Mouse (Mus musculus) thymus, adult 18-20 months (tissue): ENCODE measurements at regions not wholly inside any gene's neighbourhood (a gene's known extent, or its start where the extent isn't known, plus 50 kb on each side); places are given as distances from the start of the nearest gene placed in this dataset.

Experiments
- DNase-seq, 2 experiments: peaks; one replicate each; pipeline ENCODE4 v3.0.0; 2022; ENCODE audit warnings: mixed read lengths in 2 of 2

DNA sequence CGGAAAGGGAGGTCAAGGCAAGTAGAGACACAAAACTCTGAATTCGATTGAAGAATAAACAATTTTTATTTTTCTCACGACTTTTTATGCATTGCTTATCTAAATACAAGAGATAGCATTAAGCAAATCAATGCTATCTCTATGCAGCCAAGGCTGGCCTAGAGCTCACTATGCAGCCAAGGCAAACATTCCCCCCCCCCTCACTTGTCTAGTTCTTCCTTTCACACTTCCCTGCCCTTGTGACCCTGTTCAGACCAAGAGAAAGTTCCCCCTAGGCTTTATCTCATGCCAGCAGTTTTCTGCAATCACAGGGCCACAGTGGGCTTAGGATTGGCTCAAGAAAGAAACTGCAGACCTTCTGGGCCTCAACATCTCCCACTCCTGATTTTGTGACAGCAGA is 417.9 kb upstream of the Rag2 start:
- DNase-seq: no peak

DNA sequence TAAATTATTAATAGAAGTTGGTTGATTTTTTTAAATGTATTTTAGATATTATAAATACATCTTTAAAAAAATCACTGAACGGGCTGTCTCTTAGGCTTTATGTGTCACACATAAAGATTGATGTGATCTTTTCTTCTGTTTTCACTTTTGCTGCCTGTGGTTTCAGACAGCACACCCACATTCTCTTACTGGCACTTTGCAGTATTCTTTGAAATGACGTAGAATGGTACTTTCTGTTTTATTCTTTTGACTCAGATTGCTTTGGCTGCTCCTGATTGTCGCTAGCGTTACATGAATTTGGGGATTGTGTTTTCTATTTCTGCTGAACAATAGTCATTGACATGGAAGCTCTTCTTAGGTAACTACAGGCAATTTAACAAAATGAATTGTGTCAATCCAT is 415.4 kb upstream of the Rag2 start:
- no peak for DNase-seq

GRCm38 (mm10) chr2:101220759-101221158 is 403.8 kb upstream of the Rag2 start:
- DNase-seq: no peak

- DNase-seq: no peak
These were observed 381.5 kb upstream of the Rag2 start for GRCm38 (mm10) chr2:101242983-101243382.

- no peak for DNase-seq
These were observed 377.4 kb upstream of the Rag2 start for GRCm38 (mm10) chr2:101247133-101247532.

GRCm38 (mm10) chr2:101252228-101252627 is 372.3 kb upstream of the Rag2 start:
- no peak for DNase-seq

- no peak for DNase-seq
These were observed 368.1 kb upstream of the Rag2 start for GRCm38 (mm10) chr2:101256464-101256863.

DNA sequence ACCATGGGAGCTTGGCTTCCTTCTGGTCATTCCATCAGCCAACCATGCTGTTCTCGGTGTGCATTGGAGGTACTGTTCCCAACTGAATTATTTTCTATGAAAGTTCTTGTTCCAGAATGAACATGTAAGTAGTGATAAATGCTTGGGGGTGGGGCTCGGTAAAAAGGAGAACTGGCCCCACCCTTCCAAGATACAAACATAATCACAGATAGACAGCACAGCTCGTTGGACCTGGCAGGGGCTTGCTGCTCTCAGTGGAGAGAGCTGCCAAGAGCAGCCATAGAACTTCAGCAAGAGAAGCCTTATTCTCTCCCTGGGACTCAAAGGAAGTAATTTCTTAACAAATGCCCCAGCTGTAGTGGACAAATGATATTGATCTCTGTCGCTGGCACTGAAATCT is 360.6 kb upstream of the Rag2 start:
- DNase-seq: no peak

DNA sequence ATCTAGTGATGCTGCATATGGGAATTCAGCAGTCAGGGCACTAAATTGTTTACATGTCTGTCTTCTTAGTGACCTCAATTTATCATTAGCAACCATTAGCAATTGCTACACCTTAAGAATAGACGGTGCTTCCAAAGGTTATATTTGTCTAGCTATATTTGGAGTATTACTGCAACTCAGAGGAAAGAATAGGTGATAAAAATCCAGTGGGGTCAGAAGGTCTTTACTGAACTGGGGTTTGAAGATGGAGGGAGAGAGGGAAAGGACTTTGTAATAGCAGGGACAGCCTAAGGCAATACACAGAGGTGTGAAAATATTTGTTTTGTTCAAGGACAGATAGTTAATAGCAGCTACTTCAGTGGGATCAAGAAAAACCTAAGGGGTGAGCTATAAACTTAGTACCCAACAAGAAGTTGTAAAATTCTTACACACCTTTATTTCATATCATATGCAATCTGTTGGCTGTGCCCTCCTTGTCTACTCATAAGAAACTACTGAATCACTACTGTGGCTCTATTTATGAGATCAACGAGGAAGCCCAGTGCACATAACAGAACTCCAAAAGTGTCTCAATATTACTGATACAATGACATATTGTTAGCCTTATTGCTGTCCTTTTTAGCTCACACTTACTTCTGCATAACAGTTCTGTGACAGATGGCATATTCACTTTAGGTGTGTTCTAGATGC is 357.7 kb upstream of the Rag2 start:
- DNase-seq: no peak

DNA sequence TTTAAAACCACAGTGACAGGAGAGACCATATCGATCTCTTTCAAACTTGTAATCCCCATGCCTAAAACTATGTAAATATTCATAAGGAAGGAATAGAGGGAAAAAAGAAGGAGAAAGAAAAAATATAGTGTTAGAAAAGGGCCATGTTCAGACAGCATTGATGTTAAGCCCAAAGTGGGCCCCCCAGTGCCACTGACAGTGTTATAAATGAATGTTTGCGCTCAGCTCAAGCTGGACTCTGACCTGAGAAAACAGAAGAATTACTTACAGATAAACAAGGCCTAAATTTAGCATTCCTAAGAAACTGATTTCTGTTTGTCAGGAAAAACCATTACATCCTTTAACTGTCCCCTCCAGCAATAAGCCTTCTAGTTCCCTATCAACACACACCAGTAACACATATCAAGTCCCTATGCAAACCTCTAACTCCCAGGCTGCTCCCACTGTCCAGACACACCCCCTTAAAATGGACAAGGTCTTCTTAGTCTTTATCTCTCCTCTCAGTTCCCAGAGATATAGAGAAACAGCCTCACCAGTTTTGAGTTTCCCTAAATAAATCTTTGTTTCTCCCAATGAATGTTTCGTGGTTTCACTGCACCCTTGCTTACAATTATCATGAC is 350.4 kb upstream of the Rag2 start:
- DNase-seq: no peak

DNA sequence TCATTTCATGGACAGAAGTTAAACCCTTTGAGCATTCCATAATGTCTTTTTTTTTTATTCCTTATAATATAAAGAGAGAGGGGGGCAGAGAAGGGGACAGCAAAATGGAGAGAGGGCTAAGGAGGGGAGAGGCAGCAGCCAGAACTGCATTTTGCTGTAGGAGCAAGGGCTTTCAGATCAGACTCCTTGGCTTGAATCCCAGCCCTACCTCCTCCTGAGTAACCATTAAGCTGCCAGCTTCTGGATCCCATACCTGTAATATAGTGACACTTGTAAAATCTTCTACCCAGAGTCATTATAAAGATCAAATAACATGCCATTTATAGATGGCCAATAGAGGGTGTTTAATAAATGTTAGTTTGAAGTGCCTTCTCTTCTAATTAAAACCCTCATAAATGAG is 339.6 kb upstream of the Rag2 start:
- no peak for DNase-seq

DNA sequence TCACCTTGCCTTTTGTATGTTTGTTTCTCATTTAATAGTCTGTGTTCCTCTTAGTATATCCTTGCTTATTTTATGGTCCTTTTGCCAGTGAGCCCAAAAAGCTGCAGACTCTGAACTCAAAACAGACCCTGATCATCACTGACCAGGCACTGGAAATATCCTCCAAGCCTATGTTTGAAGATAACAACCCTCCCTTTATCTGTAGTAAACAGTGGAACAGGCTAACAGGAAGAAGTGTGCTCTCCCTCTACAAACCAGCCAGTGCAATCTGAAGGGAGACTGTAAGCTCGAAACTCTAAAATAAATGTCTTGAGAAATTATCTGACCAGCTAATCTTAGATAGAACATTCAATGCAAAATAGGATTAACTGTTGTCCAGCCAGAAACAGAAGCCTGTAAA is 336.4 kb upstream of the Rag2 start:
- no peak for DNase-seq

GRCm38 (mm10) chr2:101289168-101289567 is 335.4 kb upstream of the Rag2 start:
- no peak for DNase-seq

GRCm38 (mm10) chr2:101290738-101291137 is 333.8 kb upstream of the Rag2 start:
- no peak for DNase-seq

GRCm38 (mm10) chr2:101295678-101296368 is 328.7 kb upstream of the Rag2 start:
- DNase-seq: no peak

- DNase-seq: no peak
These were observed 328.2 kb upstream of the Rag2 start for GRCm38 (mm10) chr2:101296369-101296682.

- no peak for DNase-seq
These were observed 327.7 kb upstream of the Rag2 start for GRCm38 (mm10) chr2:101296778-101297177.

GRCm38 (mm10) chr2:101299126-101299525 is 325.4 kb upstream of the Rag2 start:
- no peak for DNase-seq

DNA sequence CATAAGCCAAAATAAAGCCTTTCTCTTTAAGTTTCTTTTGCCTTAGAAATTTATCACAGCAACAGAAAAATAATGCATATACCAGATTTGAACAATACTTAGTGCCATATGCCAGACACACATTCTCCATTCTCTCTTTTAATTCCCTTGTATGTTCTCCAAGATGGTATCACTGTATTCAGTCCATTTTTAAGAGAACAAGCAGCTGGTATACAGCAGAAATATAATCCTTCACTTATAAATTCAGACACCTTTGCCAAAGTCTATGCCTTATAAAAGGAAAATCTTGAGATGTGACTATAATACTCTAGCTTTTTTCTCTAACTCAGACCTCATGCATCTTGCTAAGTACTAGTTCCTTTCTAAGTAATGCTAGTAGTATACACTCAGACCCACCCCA is 324.4 kb upstream of the Rag2 start:
- DNase-seq: no peak

DNA sequence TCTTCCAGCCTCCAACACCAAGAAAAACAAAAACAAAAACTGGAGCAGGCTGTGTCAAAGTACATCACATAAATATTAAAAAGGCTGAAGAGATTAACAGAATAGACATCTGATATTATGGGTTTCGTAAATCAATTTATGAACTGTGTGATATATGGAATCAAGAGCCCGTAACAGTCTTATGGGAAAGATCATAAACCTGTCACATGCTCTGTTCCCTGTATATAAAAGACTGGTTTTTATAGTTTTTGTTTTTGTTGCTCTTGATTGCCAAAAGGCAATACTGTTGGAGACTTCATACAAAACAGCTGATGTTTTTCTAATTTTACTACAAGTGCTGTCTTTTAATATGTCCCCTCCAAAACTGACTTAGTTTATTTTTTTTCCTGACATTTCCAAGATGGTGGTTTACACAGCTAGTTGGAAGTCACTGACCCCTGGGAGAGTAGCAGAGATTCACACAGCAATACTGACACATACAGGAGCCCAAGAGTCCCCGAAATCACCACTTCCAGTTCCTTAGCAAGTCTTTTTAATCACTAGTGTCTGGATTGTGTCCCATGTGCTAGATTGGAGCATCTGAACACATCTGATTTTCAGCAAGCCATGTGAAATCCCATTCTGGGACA is 303.1 kb upstream of the Rag2 start:
- DNase-seq: no peak

DNA sequence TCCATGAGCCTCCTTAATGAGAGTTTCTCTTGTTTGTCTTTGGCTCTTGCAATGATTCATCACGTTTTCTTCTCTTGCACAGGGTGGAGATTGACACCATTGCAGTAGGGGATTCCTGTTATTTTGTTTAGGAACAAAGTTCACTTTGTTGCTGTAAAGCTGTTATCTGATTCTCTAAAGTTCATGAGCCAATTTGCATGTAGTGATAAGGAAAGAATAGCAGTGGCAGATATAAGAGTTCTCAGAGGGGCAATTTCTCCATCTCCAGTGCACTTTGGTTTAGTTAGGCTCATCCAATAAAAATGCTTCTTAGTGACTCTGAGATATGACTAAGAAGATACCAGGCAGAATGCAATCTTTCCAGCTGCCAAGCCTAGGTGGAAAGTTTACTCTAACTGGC is 267.8 kb upstream of the Rag2 start:
- DNase-seq: no peak

DNA sequence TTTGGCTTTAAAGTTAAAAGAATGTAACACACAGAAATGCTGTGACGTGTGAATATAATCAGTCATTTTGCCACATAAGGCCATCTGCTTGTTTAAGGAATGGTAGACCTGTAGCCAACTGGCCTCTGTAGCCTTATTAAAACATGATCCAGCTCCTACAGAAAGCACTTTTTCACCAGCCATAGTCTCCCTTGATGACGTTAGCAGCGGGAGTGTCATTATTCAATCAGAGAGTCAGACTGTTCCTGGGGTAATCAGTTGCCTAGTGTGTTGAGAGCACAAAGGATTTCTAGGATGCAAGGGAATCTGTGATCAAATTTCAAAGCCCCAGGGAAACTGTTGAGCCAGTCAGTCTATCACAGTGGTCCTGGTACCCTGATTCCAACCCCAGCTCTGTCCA is 260.3 kb upstream of the Rag2 start:
- DNase-seq: no peak

GRCm38 (mm10) chr2:101368278-101368677 is 256.2 kb upstream of the Rag2 start:
- no peak for DNase-seq
